Mouse (Mus musculus): Measurements from ENCODE around the gene Fto. TPM values are rescaled to one million over a fixed set of nuclear protein-coding genes. Genes with fewer than 3 reads are reported as not detected.

Gene Fto
- total RNA-seq, 2 experiments from 2014 or later, result 65.9 to 67.1 TPM

DNA sequence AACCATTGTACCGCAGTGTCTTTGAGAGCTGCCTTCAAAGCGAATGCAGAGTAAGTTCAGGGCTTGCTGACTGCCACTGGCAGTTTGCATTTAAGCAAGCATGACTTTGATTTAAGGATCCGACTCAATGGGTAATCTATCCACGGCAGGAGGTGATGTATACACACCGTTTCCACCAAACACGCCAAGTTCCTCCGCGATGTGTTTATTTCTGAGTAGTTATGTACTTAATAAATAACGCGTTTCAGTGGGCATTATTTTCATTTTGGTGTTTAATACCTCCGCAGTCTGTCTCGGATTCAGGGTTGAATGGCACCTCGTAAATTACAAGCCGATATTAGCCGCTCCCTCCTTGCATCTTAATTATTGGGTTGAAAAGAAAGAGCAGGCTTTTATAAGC lies 366.1 kb downstream of the Fto start:
- intact Hi-C loops (cut with DNase I), result no loop called here
- no peak for DNase-seq (ENCODE audit: low spot score)

DNA sequence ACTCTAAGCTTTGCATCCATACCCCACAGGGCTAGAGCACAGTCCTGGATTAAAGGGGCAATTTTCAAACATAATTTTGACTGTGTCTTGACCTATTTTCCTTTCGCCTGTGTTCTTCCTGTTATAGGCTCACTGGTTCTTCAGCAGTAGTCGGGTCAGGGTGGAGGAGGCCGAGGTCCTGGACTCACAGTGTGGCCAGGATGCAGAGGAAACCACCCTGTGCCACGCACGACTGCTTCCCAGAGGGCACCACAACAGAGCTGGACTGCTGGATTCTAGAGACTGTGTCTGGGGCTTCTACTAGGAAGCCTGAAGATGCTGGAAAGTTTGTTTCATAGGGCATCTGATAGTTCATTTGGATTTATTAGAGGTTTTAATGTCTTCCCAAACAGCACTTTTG lies 366.8 kb downstream of the Fto start:
- intact Hi-C loops (cut with DNase I), result no loop called here
- DNase-seq (ENCODE audit: low spot score), result no peak

DNA sequence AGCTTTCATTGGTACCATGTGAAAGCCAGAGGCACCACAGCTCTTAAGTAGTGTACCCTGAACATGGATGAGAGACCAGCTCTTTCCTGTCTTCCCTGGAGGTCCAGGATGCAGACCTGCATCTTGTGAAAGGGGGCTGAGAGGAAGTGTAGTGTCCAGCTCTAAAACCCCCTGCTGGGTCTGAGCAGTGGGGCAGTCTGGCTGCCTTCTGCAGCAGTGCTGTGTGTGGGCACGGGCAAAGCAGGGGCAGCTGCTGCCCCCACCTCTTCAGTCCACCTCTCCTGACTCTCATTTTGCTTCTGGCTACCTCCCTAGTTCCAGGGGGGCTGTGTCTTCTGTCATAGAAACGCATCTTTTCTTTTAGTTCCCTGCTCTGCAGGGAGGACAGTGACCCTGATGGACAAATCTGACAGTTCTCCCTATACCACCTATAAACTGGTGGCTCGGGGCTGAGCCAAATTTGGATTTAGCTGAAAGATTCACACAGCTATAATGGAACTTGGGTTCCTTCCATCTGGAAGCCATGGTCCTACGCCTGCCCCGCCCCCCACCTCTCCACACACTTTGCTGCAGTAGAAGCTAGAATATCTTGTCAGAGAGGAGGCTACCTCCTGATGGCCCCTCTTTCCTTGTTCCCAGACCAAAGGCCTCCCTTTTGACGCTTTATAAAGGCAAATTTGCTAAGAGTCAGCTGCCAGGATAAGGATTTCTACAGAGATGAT lies 371.4 kb downstream of the Fto start:
- intact Hi-C loops (cut with DNase I), result loop anchor here (5.0 kb wide), 1 partner anchor 113 kb away; no protein-coding TSS in a partner anchor

DNA sequence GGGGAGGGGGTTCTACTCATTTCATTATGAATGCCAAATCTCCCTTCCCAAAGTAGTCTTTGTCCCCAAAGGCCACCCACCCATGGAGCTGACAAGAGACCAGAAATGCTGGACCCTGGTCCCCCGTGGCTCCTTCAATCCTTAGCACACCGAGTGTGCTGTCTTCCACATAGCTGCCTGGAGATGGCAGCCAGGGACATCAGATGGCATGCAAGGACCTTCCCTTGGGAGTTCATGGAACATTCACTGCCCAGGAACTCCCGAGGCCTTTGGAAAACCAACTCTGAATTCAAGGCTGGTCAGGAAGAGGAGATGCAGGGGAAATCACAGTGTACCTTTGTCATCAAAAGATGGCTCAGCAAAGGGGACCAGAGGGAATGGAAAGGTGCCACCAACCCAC lies 372.1 kb downstream of the Fto start:
- DNase-seq (ENCODE audit: low spot score), result no peak
- intact Hi-C loops (cut with DNase I), result loop anchor here (5.0 kb wide), 1 partner anchor 112 kb away; no protein-coding TSS in a partner anchor

More for the DNA sequence above, 371.4 kb downstream of the Fto start:
- DNase-seq (ENCODE audit: low spot score), result no peak

DNA sequence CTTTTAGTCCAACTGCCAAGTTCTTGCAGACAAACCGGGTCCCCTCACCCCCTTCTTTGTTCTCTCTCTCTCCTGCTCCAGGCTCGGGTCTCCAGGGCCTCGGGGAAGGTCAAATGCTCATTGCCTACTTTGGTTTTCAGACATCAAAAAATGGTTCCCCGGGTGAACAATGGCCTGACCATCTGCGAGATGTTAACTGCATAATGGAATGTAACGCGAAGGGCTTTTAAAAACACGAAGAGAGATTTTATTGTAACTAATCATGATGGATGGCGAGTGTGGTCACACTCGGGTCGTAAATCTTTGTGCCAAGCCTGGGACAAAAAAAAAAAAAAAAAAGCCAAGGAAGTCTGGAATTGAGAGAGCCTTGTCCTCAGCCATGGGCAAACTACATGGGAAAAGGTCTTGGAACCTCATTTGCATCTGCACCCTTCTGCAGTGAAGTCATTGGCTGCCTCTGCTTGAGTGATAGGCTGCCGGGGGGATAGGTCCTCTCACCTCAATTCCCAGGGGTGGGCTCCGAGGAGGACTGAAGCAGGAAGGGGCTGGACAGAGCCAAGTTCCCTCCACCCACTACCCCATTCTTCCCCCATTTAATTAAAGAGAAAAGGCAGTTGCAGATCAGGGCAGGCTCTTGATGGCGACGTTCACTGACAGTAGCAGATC lies 378.9 kb downstream of the Fto start:
- DNase-seq (ENCODE audit: low spot score), result no peak
- intact Hi-C loops (cut with DNase I), result no loop called here

DNA sequence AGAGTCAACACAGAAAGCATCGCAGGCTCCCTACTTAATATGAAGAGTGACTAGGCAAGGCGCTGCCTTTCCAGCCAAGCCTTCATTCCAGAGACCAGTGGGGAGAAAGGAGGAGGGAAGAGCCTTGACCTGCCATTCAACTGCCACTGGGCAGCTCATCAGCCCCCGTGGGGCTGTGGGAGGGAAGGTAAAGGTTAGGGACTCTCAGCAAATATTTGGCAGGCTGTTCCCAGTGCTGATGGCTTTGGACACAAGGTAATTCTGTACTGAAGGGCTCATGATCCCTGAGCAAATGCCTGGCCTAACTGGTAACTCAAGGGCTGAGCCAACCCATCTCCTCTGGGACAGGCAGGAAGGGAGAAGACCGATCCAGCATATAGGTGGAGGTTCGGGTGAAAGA lies 393.2 kb downstream of the Fto start:
- intact Hi-C loops (cut with DNase I), result no loop called here
- DNase-seq (ENCODE audit: low spot score), result no peak

DNA sequence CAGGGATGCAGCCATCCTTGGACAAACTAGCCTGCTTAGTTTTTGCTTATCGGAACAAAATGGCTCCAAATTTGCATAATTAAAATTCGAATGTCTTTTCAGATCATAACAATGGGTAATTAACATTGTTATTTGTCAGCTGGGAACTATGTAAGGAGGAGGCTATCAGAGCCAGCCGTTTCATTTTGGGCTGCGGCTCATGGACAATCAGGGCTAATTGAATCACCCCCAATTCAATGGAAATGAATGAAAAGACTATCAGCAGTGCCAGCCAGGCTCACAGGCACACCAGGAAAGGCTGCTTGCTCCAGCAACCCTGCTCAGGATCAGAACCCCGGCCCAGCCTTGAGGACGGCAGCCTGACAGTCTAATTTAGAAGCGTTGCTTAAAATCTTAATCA lies 395.3 kb downstream of the Fto start:
- intact Hi-C loops (cut with DNase I), result no loop called here
- DNase-seq (ENCODE audit: low spot score), result no peak

DNA sequence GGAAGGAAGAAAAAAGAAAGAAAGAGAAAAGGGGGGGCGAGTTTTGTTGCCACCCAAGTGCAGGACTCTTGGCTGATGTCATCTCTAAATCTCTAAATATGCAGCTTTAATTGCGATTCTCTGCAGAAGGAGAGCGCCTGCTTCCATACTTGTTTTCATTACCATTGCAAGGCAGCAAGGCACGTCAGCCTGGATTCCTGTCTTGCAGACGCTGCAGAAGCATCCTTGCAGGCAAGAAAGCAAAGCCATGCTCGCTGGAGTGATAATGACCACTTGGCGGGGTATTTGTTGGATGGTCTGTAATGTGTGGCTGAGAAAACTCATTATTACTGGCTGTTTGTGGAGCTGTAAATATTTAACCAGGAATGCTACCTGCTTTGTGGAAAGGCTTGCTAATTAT lies 396.4 kb downstream of the Fto start:
- intact Hi-C loops (cut with DNase I), result loop anchor here (10.0 kb wide), 1 partner anchor 645 kb away; the partner anchor contains the start of gene Irx5
- no peak for DNase-seq (ENCODE audit: low spot score)

DNA sequence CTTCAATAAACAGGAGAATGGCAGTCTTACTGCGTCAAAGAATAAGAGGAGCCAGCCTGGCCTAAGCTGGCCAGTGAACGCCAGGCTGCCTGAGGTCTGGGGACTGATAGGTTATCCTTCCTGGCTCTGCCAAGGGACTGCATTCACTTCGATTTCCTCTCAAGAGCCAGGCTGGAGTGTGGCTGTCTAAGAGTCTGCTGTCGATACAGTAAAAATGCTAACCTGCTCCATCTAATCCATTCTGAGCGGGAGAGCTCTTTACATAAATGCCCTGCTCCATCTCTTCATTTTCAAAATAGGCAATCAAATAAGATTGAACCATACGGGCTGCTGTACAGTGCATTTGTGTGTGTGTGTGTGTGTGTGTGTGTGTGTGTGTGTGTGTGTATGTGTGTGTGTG lies 397.9 kb downstream of the Fto start:
- DNase-seq (ENCODE audit: low spot score), result no peak
- intact Hi-C loops (cut with DNase I), result loop anchor here (10.0 kb wide), 1 partner anchor 644 kb away; the partner anchor contains the start of gene Irx5

DNA sequence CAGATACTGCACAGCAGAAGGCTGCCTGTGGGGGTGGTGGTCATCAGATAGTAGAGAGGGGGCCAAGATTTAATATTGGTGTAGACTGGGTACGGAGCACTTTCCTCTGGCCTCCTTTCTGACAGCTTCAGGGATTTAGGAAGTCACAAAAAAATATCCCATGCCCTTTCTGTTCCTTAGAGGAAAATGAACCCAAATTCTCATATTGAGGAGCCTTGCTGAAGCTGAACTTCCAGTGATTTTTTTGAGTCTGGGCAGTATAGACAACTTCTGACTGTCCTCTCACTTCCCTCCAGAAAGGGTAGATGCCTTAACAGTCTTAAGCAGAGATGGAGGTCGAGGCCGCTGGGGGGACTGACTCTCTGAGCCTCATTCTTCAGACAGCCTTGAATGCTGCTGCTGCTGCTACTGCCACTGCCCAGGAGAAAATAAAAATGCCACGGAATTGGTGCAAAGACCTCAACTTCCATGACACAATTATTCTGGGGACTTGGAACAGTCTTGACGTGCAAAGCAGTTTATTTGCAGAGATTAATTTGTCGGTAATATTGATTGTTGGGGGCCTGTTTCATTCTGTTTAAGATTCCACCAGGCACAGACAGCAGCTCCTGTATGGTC lies 398.8 kb downstream of the Fto start:
- no peak for DNase-seq (ENCODE audit: low spot score)
- intact Hi-C loops (cut with DNase I), result loop anchor here (10.0 kb wide), 1 partner anchor 643 kb away; the partner anchor contains the start of gene Irx5

DNA sequence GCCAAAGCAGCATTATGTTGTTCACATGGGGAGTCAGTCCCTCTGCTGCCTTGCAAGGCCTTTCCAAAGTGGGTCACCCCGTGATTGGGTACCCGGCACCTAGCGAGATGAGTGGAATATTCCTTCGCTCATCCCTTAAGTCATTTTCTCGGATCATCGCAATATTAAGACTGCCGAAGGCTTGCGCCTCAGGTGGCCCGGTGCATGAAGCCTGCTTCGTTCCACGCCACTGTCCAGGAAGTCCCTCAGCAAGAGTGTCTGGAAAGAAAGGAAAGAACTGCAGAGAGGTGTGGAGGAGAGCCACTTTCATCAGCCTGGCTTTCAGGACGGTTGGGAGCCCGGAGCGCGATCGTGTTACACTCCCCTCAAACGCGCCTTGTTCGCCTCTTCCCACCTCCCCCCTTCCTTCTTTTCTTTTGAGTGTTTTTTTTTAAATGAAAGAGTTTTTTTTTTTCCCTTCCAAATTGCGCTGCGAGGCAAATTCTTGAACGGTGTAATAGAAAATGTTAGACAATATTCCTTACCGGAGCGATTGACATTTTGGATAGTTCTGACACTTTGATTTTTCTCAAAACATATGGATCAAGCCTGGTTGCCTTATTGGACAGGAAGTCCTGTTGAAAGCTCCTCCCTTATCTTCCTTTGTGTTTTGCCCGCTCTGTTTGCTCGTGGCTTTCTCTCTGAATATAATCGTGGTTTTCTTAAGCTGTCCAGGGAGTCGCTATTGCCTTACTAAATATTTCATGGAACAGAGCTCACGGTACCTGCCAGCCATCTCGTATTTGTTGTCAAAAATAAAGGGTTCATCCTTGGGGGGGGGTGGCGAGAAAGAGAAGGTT lies 399.6 kb downstream of the Fto start:
- intact Hi-C loops (cut with DNase I), result loop anchor here (10.0 kb wide), 1 partner anchor 642 kb away; the partner anchor contains the start of gene Irx5

DNA sequence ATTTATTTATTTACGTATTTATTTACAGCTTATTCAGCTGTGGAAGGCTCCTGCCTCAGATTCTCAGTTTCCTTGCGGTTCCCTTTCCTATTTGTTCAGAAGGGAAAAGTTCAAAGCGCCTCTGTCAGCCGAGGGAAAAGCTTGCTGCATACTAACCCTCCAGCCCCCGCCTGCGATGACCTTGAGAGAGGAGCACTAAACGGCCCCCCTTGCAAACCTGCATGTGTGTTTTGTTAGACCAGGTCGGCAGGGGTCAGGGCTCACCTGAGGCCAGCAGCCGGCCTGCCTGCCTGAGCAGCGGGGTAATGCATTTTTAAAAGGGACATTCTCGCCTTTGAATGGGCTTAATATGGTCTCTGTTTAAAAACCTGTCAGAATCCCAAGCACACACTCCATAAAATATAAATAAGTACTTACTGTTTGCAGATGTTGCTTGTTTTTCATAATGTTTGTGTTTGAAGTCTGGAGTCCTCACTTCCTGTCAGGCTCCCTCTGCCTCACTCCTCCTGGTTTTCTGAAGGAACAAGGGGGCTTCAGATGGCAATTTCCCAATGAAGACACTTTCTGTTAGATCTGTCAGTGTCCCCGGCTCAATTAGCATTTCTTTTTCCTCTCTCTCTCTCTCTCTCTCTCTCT lies 400.5 kb downstream of the Fto start:
- DNase-seq (ENCODE audit: low spot score), result no peak

More for the DNA sequence above, 399.6 kb downstream of the Fto start:
- no peak for DNase-seq (ENCODE audit: low spot score)

DNA sequence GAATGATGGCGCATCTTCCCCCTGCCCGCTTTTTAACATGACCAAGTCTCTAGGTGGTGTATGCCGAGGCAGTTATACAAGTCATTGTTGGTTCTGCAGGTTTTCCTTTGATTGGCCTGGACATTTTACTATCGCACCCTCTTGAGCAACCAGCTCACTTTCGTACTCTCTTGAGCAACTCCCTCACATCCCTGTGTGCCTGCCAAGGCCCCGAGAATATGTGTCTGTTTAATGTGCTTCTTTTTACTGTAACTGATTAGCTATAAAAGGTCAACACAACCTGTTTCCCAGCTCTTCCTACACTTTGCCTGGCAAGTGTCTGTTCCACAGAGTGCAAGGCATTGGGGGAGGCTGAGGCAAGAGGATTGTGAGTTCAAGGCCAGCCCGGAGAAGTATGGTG lies 401.4 kb downstream of the Fto start:
- DNase-seq (ENCODE audit: low spot score), result no peak
- intact Hi-C loops (cut with DNase I), result loop anchor here (10.0 kb wide), 1 partner anchor 640 kb away; the partner anchor contains the start of gene Irx5

More for the DNA sequence above, 400.5 kb downstream of the Fto start:
- intact Hi-C loops (cut with DNase I), result loop anchor here (10.0 kb wide), 1 partner anchor 641 kb away; the partner anchor contains the start of gene Irx5

DNA sequence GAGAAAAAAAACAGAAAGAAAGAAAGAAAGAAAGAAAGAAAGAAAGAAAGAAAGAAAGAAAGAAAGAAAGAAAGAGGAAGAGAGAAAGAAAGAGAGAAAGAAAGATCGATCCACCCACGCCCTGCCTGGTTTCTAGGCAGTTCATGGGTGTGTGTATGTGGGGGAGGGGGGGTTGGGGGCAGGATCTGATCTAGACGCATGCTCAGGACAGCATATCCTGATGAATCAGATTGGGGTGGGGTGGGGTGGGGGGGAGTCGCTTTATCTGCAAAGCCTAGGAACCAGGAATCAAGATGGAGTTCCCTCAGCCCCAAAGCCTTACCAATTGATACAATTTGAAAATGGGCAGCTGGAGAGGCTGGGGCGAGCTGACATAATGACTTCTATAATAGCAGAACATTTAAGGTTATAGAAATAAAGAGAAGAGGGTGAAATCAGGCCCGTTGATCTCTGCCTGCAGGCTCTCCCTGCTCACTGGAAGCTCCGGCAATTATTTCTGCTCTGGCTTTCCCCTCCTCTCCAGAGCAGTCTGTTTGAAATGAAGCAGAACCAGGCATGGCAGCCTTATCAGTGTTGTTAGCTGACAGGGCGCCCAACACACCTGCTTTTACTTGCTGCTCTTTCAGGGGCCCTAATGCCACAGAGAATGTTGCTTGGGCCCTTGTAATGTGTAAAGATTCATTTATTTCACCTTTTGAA lies 402.2 kb downstream of the Fto start:
- no peak for DNase-seq (ENCODE audit: low spot score)
- intact Hi-C loops (cut with DNase I), result loop anchor here (10.0 kb wide), 1 partner anchor 639 kb away; the partner anchor contains the start of gene Irx5

Other genes starting within 250 kb of the Fto start
- gene Rbl2, start 243.5 kb upstream of the Fto start, total RNA-seq (2021), result 10 to 100 TPM; 27.2 to 31.4 TPM
- 10 to 100 TPM; 50.4 to 52.5 TPM for gene Aktip, start 113.5 kb upstream of the Fto start, total RNA-seq (2021)
- gene Rpgrip1l, start 263 bp upstream of the Fto start, total RNA-seq (2021), result 1 to 10 TPM; 3.8 to 5.1 TPM

Measured in heart, postnatal 25 days (tissue).